Mouse (Mus musculus) Patski (cell line): Measurements from ENCODE around the gene Tmco4. TPM values are rescaled to one million over a fixed set of nuclear protein-coding genes. Genes with fewer than 3 reads are reported as not detected.
A peak's percentile ranks its signal among the peaks of the same experiment; 100 is the strongest.
"Not testable (repeated sequence)": the region's sequence is repeated elsewhere in the genome, so short reads cannot be mapped to it uniquely, and the experiment has no call there.

Experiments
- ATAC-seq: fragments of 100-300 bp; one replicate; pipeline ENCODE4 v1.8.0; 2021
- CTCF ChIA-PET: fragments of 350-600 bp; sonication (Branson Sonifier 250); formaldehyde crosslinking; loops from one replicate; lab custom pipeline; 2022; ENCODE audit warnings: inconsistent platforms; lab: Charles Lee
- POLR2A ChIA-PET: fragments of 350-600 bp; sonication (Branson Sonifier 250); formaldehyde crosslinking; loops from one replicate; lab custom pipeline; 2022; ENCODE audit warnings: antibody characterized with exemption, inconsistent platforms; lab: Charles Lee
- DNase-seq: peaks from one replicate; pipeline ENCODE4 v3.0.0-alpha.2; 2011; ENCODE audit warnings: low read depth, low spot score
- H3K27me3 ChIP-seq: fragments of 371-371 bp; one replicate; pipeline ENCODE4 v1.5.1; 2021
- CTCF ChIP-seq: fragments of 100-300 bp; IDR thresholded peaks from one replicate; pipeline ENCODE4 v1.5.1; 2021
- in situ Hi-C: fragments of 300-500 bp; cut with MboI; formaldehyde crosslinking; loops from 3 replicates; pipeline ENCODE4 v1.11.1; 2018; ENCODE audit warnings: low pct_unique_long_range_greater_than_20kb, mixed read lengths
- polyA plus RNA-seq: library from polyadenylated mRNA; unstranded; gene quantifications from one replicate; pipeline ENCODE4 v1.2.3, GENCODE M21; 2021

The Tmco4 gene
- polyA plus RNA-seq, 1 experiment from 2014 or later = 6.8 TPM

DNA sequence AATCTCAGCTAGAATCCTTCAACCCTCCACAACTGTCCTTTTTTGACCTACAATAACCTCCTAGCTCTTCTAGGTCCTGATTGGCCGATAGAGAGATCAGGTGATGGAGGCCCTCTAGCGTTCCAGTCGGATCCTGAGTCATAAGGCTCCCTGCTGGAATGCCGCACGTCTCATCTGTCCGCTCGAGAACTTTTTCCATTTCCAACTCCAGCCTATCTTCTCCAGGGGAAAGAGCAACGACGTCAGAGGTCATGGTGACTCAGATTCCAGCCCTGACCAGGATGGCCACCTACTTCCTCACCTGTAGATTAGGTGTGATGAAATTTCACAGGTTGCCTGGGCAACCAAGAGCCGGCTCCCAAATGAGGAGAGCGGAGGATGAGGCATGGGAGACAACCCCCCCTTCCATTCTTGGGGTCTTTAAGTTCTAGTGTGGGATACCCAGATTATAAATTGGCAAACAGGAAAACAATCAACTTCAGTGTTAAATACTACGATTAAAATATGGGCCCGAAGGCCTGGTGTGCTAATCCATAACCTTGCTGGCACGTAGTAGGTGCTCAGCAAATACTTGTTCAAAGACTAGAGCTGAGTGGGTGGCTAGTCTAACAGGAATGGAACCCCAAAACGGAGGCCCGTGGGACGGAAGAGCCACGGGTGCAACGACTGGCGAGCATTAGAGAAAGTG, 405 bp upstream of the Tmco4 start:
- ChIA-PET CTCF (interaction anchor here (1.6 kb wide), 1 partner anchor 46 kb away, joined by 3 read pairs; no protein-coding TSS in a partner anchor), POLR2A (interaction anchor here (1.1 kb wide), 1 partner anchor 31 kb away, joined by 3 read pairs; no protein-coding TSS in a partner anchor)
- ATAC-seq (peak; percentile 68), DNase-seq (peak; percentile 42)
- peaks cover under 1% of the 10 kb centered on the region for H3K27me3 ChIP-seq
- in situ Hi-C loops = no loop called here
- TF ChIP-seq CTCF = no peak

- no peaks in the 10 kb centered on the region for H3K27me3 ChIP-seq
- DNase-seq (no peak), ATAC-seq (no peak)
- POLR2A ChIA-PET = no interaction called here
- TF ChIP-seq CTCF = no peak
- in situ Hi-C loops = no loop called here
- CTCF ChIA-PET = no interaction called here
Observed at GRCm38 (mm10) chr4:138973719-138974115, 1.0 kb downstream of the Tmco4 start.

- DNase-seq, POLR2A ChIA-PET, ATAC-seq, in situ Hi-C loops, H3K27me3 ChIP-seq, CTCF ChIA-PET: not testable (repeated sequence)
Observed at GRCm38 (mm10) chr4:138974540-138974939, 1.9 kb downstream of the Tmco4 start.

- in situ Hi-C loops = no loop called here
- POLR2A ChIA-PET = no interaction called here
- DNase-seq (no peak), ATAC-seq (no peak)
- no peak for TF ChIP-seq CTCF
- H3K27me3 ChIP-seq = no peaks in the 10 kb centered on the region
- CTCF ChIA-PET = no interaction called here
Observed at GRCm38 (mm10) chr4:138975194-138975593, 2.5 kb downstream of the Tmco4 start.

- ATAC-seq = no peak
- TF ChIP-seq CTCF = no peak
- H3K27me3 ChIP-seq = no peaks in the 10 kb centered on the region
- no peak for DNase-seq
- ChIA-PET POLR2A (interaction anchor here (0.7 kb wide), 1 partner anchor 146 kb away, joined by 3 read pairs; no protein-coding TSS in a partner anchor), CTCF (no interaction called here)
- in situ Hi-C loops = no loop called here
Observed at GRCm38 (mm10) chr4:138976046-138976445, 3.4 kb downstream of the Tmco4 start.

- CTCF ChIA-PET = no interaction called here
- H3K27me3 ChIP-seq = no peaks in the 10 kb centered on the region
- in situ Hi-C loops = no loop called here
- TF ChIP-seq CTCF = no peak
- ATAC-seq (no peak), DNase-seq (no peak)
- POLR2A ChIA-PET = no interaction called here
Observed at GRCm38 (mm10) chr4:138980021-138980420, 7.3 kb downstream of the Tmco4 start.

DNA sequence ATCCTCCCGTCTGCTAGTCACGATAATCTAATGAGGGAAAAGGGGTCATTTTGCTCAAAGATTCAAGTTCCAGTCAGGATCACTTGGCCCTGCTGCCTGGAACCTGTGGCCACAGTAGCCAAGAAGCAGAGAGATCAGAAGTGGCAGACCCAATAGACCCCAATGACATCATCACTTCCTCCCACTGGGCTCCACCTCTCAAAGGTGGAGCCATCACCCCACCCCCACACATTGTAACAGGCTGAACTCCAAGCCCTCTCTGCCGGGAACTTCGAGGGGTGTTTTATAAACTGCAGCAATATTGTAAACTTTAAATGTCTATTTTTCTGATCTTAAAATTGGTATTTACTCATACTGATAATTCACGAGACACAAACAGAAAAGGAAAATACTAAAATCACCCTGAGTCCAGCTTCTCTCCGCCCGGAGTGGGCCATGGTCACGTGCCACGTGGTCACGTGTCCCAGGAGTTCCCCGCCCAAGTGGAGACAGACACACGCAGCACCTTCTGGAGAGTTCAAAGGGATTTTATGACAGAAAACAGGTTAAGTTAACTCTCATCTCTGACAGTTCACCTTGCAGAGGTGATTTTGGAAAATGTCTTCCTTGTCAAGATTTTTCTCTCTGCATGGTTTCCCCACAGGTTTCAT, 8.2 kb downstream of the Tmco4 start:
- H3K27me3 ChIP-seq = no peaks in the 10 kb centered on the region
- in situ Hi-C loops = no loop called here
- ChIA-PET POLR2A (no interaction called here), CTCF (no interaction called here)
- no peak for TF ChIP-seq CTCF
- DNase-seq = no peak
- ATAC-seq = no peak

- ATAC-seq (no peak), DNase-seq (no peak)
- POLR2A ChIA-PET = interaction anchor here (0.5 kb wide), 1 partner anchor 42 kb away, joined by 3 read pairs; no protein-coding TSS in a partner anchor
Observed at GRCm38 (mm10) chr4:138983422-138983821, 10.7 kb downstream of the Tmco4 start.

GRCm38 (mm10) chr4:138984744-138985143, 12.1 kb downstream of the Tmco4 start:
- no peaks in the 10 kb centered on the region for H3K27me3 ChIP-seq
- ATAC-seq = no peak
- no peak for TF ChIP-seq CTCF
- POLR2A ChIA-PET = no interaction called here
- no peak for DNase-seq
- in situ Hi-C loops = no loop called here
- CTCF ChIA-PET = no interaction called here

More at GRCm38 (mm10) chr4:138983422-138983821, 10.7 kb downstream of the Tmco4 start:
- no peaks in the 10 kb centered on the region for H3K27me3 ChIP-seq
- CTCF ChIA-PET = no interaction called here
- TF ChIP-seq CTCF = no peak
- in situ Hi-C loops = no loop called here

- CTCF ChIA-PET = no interaction called here
- H3K27me3 ChIP-seq = no peaks in the 10 kb centered on the region
- POLR2A ChIA-PET = no interaction called here
- DNase-seq (no peak), ATAC-seq (no peak)
- no peak for TF ChIP-seq CTCF
- in situ Hi-C loops = no loop called here
Observed at GRCm38 (mm10) chr4:138986280-138986679, 13.6 kb downstream of the Tmco4 start.

- CTCF ChIA-PET = no interaction called here
- DNase-seq (no peak), ATAC-seq (no peak)
- POLR2A ChIA-PET = no interaction called here
- TF ChIP-seq CTCF = no peak
- in situ Hi-C loops = no loop called here
- no peaks in the 10 kb centered on the region for H3K27me3 ChIP-seq
Observed at GRCm38 (mm10) chr4:138994389-138994788, 21.7 kb downstream of the Tmco4 start.
